Mouse (Mus musculus) yolk sac, embryonic 10.5 days (tissue): ENCODE measurements around the gene Popdc3.
"Not testable (repeated sequence)": the region's sequence is repeated elsewhere in the genome, so short reads cannot be mapped to it uniquely, and the experiment has no call there.

ENCODE experiments used
- DNase-seq: peaks from one replicate; pipeline ENCODE4 v3.0.0-alpha.2; 2017; ENCODE audit warnings: low spot score

The Popdc3 gene

GRCm38 (mm10) chr10:45314865-45315264, 137.0 kb downstream of the Popdc3 start:
- no peak for DNase-seq

- DNase-seq = no peak
These were observed 141.0 kb downstream of the Popdc3 start for GRCm38 (mm10) chr10:45318922-45319321.

GRCm38 (mm10) chr10:45320296-45320695, 142.4 kb downstream of the Popdc3 start:
- no peak for DNase-seq

GRCm38 (mm10) chr10:45324159-45324558, 146.3 kb downstream of the Popdc3 start:
- no peak for DNase-seq

- no peak for DNase-seq
These were observed 150.5 kb downstream of the Popdc3 start for GRCm38 (mm10) chr10:45328196-45329000.

GRCm38 (mm10) chr10:45334925-45335324, 157.0 kb downstream of the Popdc3 start:
- no peak for DNase-seq

- peak; percentile 45 for DNase-seq
These were observed 157.8 kb downstream of the Popdc3 start, which contains the start of gene Bves for GRCm38 (mm10) chr10:45335434-45336422. Gene Bves, plus strand, starts transcription at chr10:45335772.

GRCm38 (mm10) chr10:45339106-45339505, 161.2 kb downstream of the Popdc3 start:
- DNase-seq = no peak

GRCm38 (mm10) chr10:45344381-45344780, 166.5 kb downstream of the Popdc3 start:
- no peak for DNase-seq

- peak; percentile 24 for DNase-seq
These were observed 167.3 kb downstream of the Popdc3 start for GRCm38 (mm10) chr10:45345217-45345616.

GRCm38 (mm10) chr10:45348143-45348542, 170.2 kb downstream of the Popdc3 start:
- not testable (repeated sequence) for DNase-seq

GRCm38 (mm10) chr10:45356091-45356490, 178.2 kb downstream of the Popdc3 start:
- DNase-seq = no peak

GRCm38 (mm10) chr10:45363396-45363795, 185.5 kb downstream of the Popdc3 start:
- DNase-seq = no peak

- no peak for DNase-seq
These were observed 189.2 kb downstream of the Popdc3 start for GRCm38 (mm10) chr10:45366987-45367705.
